Mouse (Mus musculus): ENCODE measurements around the gene Atp2a2. TPM values are rescaled to one million over a fixed set of nuclear protein-coding genes. Genes with fewer than 3 reads are reported as not detected.
"Not testable (repeated sequence)": the region's sequence is repeated elsewhere in the genome, so short reads cannot be mapped to it uniquely, and the experiment has no call there.

Atp2a2 gene
- polyA plus RNA-seq, 1 experiment from 2014 or later, result 26.8 TPM

- 81% methylated on average over 2 of the region's 2 CpGs for WGBS
- Histone ChIP-seq H3K36me3 (peaks cover 89% of the 10 kb centered on the region), H3K9ac (no peak overlapping the region), H3K4me2 (no peak overlapping the region), H3K9me3 (no peaks in the 10 kb centered on the region), H3K27ac (no peak overlapping the region), H3K27me3 (no peaks in the 10 kb centered on the region), H3K4me1 (peaks cover 11% of the 10 kb centered on the region; the same call in 1 of the 2 replicates), H3K4me3 (no peak overlapping the region)
- ATAC-seq (ENCODE audit: insufficient number of reproducible peaks, insufficient read depth, low FRiP score, low TSS enrichment, low read depth), result no peak
These were observed 9.0 kb downstream of the Atp2a2 start for GRCm38 (mm10) chr5:122493035-122493434.

- Histone ChIP-seq H3K27me3 (no peaks in the 10 kb centered on the region), H3K4me2 (no peak overlapping the region), H3K9me3 (no peaks in the 10 kb centered on the region), H3K27ac (no peak overlapping the region), H3K36me3 (peaks cover 92% of the 10 kb centered on the region), H3K4me1 (0 out of 2 replicates have a peak, but pooled peaks cover 4% of the 10 kb centered on the region), H3K9ac (no peak overlapping the region), H3K4me3 (no peak overlapping the region)
- no peak for ATAC-seq (ENCODE audit: insufficient number of reproducible peaks, insufficient read depth, low FRiP score, low TSS enrichment, low read depth)
- 85% methylated on average over 10 of the region's 10 CpGs for WGBS
These were observed 10.6 kb downstream of the Atp2a2 start for GRCm38 (mm10) chr5:122491385-122491784.

DNA sequence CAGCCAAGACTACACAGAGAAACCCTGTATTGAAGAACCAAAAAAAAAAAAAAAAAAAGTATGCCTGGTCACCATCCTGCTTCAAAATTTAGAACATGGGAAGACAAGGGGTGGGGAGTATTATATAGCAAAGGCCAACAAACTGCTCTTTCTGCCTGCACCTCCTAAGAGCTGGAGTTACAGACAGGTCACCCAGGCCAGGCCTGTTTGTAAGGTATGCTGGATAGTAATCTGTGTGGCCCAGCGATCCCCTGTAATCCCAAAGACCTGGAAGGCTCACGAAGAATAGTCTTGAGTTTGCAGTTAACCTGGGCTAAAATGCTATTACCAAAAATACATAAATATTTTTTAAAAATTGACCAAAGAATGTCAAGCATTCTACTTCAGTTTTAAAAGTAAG, 11.9 kb downstream of the Atp2a2 start:
- Histone ChIP-seq H3K4me3 (no peak overlapping the region), H3K4me1 (no peaks in the 10 kb centered on the region), H3K4me2 (no peak overlapping the region), H3K27me3 (no peaks in the 10 kb centered on the region), H3K9ac (no peak overlapping the region), H3K36me3 (peaks cover 91% of the 10 kb centered on the region), H3K27ac (no peak overlapping the region), H3K9me3 (no peaks in the 10 kb centered on the region)
- 97% methylated on average over 2 of the region's 2 CpGs for WGBS
- no peak for ATAC-seq (ENCODE audit: insufficient number of reproducible peaks, insufficient read depth, low FRiP score, low TSS enrichment, low read depth)

DNA sequence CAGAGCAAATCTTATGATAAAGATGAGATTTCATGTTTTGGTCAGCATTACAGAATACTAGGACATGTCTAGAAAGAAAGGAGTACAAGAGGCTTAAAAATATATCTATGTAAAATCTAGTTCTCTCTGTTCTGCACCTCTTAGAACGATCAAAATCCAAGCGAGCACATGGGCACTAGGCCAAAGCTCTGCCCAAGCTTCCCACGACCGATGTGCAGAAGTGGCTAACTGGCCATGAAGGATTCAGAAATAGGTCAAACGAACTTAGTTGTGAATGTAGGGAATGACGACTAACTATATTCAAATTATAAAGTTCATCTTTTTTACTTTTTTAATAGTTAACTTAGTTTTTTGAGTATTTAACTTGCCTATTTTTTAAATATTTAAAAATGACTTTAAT, 14.2 kb downstream of the Atp2a2 start:
- H3K27ac ChIP-seq, result no peak overlapping the region
- H3K27me3 ChIP-seq, result no peaks in the 10 kb centered on the region
- 94% methylated on average over 6 of the region's 6 CpGs for WGBS
- no peak overlapping the region for H3K4me2 ChIP-seq
- H3K4me1 ChIP-seq, result no peaks in the 10 kb centered on the region
- no peak overlapping the region for H3K9ac ChIP-seq
- no peak for ATAC-seq (ENCODE audit: insufficient number of reproducible peaks, insufficient read depth, low FRiP score, low TSS enrichment, low read depth)
- H3K36me3 ChIP-seq, result peaks cover 91% of the 10 kb centered on the region
- H3K4me3 ChIP-seq, result no peak overlapping the region
- no peaks in the 10 kb centered on the region for H3K9me3 ChIP-seq

- H3K4me2 ChIP-seq; H3K27ac ChIP-seq; H3K9me3 ChIP-seq; H3K27me3 ChIP-seq; H3K4me3 ChIP-seq; ATAC-seq (ENCODE audit: insufficient number of reproducible peaks, insufficient read depth, low FRiP score, low TSS enrichment, low read depth); H3K4me1 ChIP-seq; H3K9ac ChIP-seq: not testable (repeated sequence)
- 76% methylated on average over 5 of the region's 5 CpGs for WGBS
- H3K36me3 ChIP-seq, result peaks cover 92% of the 10 kb centered on the region
These were observed 15.8 kb downstream of the Atp2a2 start for GRCm38 (mm10) chr5:122486243-122486642.

DNA sequence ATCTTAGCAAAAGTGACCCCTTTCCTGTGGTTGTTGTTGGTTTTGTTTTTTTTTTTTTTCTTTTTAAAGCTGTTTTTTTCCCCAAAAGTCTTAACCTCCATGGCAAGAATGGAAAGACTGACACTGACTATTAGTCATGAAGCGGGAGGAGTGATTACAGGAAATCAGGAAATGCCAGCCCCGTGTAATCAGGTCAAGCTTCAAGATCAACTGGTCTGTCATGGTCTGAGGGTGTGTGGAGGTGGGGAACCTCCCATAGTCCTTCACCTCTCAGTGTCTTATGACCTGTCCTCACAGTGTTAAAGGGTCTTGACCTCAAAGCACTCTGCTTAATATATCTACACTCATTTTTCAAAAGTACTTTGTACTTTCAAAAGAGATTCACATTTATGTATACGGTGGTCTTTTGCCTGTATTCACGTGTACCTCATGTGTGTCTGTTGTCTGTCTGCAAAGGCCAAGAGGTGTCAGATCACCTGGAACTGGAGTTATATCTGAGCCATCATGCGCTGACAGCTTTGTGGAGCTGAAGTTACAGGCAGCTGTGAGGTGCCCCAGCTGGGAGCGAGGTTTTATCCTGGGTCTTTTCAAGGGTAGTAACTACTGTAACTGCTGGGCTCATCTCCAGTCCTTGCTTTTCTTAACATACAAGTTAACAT, 19.2 kb downstream of the Atp2a2 start:
- Histone ChIP-seq H3K9me3 (no peaks in the 10 kb centered on the region), H3K36me3 (peaks cover 81% of the 10 kb centered on the region), H3K4me3 (no peak overlapping the region), H3K4me1 (no peaks in the 10 kb centered on the region), H3K27ac (no peak overlapping the region), H3K4me2 (no peak overlapping the region), H3K9ac (no peak overlapping the region), H3K27me3 (no peaks in the 10 kb centered on the region)
- 82% methylated on average over 6 of the region's 6 CpGs for WGBS
- no peak for ATAC-seq (ENCODE audit: insufficient number of reproducible peaks, insufficient read depth, low FRiP score, low TSS enrichment, low read depth)

- Histone ChIP-seq H3K27ac (no peak overlapping the region), H3K4me2 (no peak overlapping the region), H3K27me3 (no peaks in the 10 kb centered on the region), H3K4me1 (no peaks in the 10 kb centered on the region), H3K36me3 (peaks cover 83% of the 10 kb centered on the region), H3K9ac (no peak overlapping the region), H3K9me3 (no peaks in the 10 kb centered on the region), H3K4me3 (no peak overlapping the region)
- 80% methylated on average over 5 of the region's 5 CpGs for WGBS
- no peak for ATAC-seq (ENCODE audit: insufficient number of reproducible peaks, insufficient read depth, low FRiP score, low TSS enrichment, low read depth)
These were observed 20.2 kb downstream of the Atp2a2 start for GRCm38 (mm10) chr5:122481844-122482243.

GRCm38 (mm10) chr5:122479131-122479530, 22.9 kb downstream of the Atp2a2 start:
- no peaks in the 10 kb centered on the region for H3K27me3 ChIP-seq
- 62% methylated on average over 2 of the region's 2 CpGs for WGBS
- H3K27ac ChIP-seq, result no peak overlapping the region
- no peaks in the 10 kb centered on the region for H3K4me1 ChIP-seq
- no peaks in the 10 kb centered on the region for H3K9me3 ChIP-seq
- no peak overlapping the region for H3K9ac ChIP-seq
- no peak for ATAC-seq (ENCODE audit: insufficient number of reproducible peaks, insufficient read depth, low FRiP score, low TSS enrichment, low read depth)
- peaks cover 72% of the 10 kb centered on the region for H3K36me3 ChIP-seq
- no peak overlapping the region for H3K4me3 ChIP-seq
- no peak overlapping the region for H3K4me2 ChIP-seq

- WGBS, result 92% methylated on average over 3 of the region's 3 CpGs
- Histone ChIP-seq H3K4me3 (no peak overlapping the region), H3K36me3 (peaks cover 70% of the 10 kb centered on the region), H3K9ac (no peak overlapping the region), H3K4me1 (no peaks in the 10 kb centered on the region), H3K27me3 (no peaks in the 10 kb centered on the region), H3K9me3 (no peaks in the 10 kb centered on the region), H3K4me2 (no peak overlapping the region), H3K27ac (no peak overlapping the region)
- no peak for ATAC-seq (ENCODE audit: insufficient number of reproducible peaks, insufficient read depth, low FRiP score, low TSS enrichment, low read depth)
These were observed 24.5 kb downstream of the Atp2a2 start for GRCm38 (mm10) chr5:122477492-122477891.

GRCm38 (mm10) chr5:122476078-122476477, 25.9 kb downstream of the Atp2a2 start:
- H3K27ac ChIP-seq, result no peak overlapping the region

DNA sequence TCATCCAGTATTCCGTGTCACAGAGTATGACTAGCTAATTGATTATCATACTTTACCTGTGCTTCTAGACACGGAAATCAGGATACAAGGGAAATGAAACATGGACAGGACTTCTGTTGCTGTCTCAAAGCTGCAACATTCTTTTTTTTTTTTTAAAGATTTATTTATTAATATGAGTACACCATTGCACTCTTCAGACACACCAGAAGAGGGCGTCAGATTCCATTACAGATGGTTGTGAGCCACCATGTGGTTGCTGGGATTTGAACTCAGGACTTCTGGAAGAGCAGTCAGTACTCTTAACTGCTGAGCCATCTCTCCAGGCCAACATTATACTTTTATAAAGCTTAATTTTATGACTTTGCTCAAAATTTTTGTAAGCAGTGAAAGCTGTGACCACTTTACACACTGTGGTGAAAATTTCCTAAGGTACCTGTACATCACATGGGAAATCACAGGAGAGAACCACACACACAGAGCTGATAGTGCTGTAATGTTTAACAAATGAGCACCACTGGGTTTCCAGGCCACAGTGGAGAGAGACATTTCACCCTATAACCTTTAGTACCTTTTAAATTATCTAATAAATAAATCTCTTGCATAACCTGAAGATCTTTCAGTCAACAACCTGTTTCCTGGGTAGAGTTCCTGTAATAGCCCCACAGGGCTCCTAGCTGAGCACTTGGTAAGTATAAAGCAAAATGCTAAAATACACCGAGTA, 27.2 kb downstream of the Atp2a2 start:
- no peak overlapping the region for H3K4me2 ChIP-seq
- no peaks in the 10 kb centered on the region for H3K9me3 ChIP-seq
- ATAC-seq (ENCODE audit: insufficient number of reproducible peaks, insufficient read depth, low FRiP score, low TSS enrichment, low read depth), result no peak
- H3K4me1 ChIP-seq, result no peaks in the 10 kb centered on the region
- H3K4me3 ChIP-seq, result no peak overlapping the region
- H3K27me3 ChIP-seq, result no peaks in the 10 kb centered on the region
- H3K27ac ChIP-seq, result no peak overlapping the region
- H3K36me3 ChIP-seq, result peaks cover 76% of the 10 kb centered on the region
- H3K9ac ChIP-seq, result no peak overlapping the region
- WGBS, result 76% methylated on average over 4 of the region's 4 CpGs

More at GRCm38 (mm10) chr5:122476078-122476477, 25.9 kb downstream of the Atp2a2 start:
- no peaks in the 10 kb centered on the region for H3K27me3 ChIP-seq
- peaks cover 72% of the 10 kb centered on the region for H3K36me3 ChIP-seq
- 71% methylated on average over 3 of the region's 3 CpGs for WGBS
- H3K4me2 ChIP-seq, result no peak overlapping the region
- H3K4me3 ChIP-seq, result no peak overlapping the region
- H3K4me1 ChIP-seq, result no peaks in the 10 kb centered on the region
- H3K9me3 ChIP-seq, result no peaks in the 10 kb centered on the region
- no peak for ATAC-seq (ENCODE audit: insufficient number of reproducible peaks, insufficient read depth, low FRiP score, low TSS enrichment, low read depth)
- H3K9ac ChIP-seq, result no peak overlapping the region

DNA sequence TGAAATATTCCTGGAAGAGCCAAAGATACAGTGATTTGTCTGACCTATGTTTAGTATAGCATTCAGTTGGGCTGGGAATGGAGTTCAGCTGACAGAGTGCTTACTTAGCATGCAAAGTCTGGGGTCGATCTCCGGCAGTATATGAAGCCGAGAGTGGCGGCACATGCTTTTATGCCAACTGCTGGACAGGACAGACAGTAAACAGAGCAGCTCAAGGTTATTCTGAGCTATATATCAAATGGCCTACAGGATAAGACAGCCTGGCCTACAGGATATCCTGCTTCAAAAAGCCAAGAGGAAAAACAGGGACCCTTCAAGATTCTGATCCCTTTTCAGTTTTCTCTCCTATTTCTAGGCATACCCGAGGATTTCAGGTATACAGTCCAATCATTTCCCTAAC, 30.4 kb downstream of the Atp2a2 start:
- 89% methylated on average over 5 of the region's 5 CpGs for WGBS

More for the DNA sequence above, 30.4 kb downstream of the Atp2a2 start:
- H3K4me1 ChIP-seq, result no peaks in the 10 kb centered on the region
- H3K9ac ChIP-seq, result no peak overlapping the region
- H3K36me3 ChIP-seq, result peaks cover 85% of the 10 kb centered on the region
- no peaks in the 10 kb centered on the region for H3K27me3 ChIP-seq
- H3K4me2 ChIP-seq, result no peak overlapping the region
- no peaks in the 10 kb centered on the region for H3K9me3 ChIP-seq
- H3K4me3 ChIP-seq, result no peak overlapping the region
- H3K27ac ChIP-seq, result no peak overlapping the region
- no peak for ATAC-seq (ENCODE audit: insufficient number of reproducible peaks, insufficient read depth, low FRiP score, low TSS enrichment, low read depth)
